Mouse (Mus musculus): ENCODE data around the gene Bola3.

Bola3 gene

DNA sequence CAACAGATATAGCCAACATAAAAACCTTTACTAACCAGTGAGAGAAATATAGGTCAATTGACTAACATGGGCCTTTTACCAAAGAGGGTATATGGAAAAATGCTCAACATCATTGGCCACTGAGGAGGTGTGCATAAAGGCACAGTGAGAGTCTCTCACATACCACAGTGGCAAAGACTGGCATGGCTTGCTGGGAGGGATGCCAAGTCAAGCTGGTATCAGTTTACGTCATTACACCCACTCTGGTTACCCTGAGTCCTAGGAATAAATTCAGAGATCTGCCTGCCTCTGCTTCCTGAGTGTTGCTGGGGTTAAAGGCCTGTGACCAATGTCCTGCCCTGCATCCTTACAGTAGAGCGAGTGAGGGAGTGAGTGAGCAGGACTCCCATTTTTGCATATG lies 47.8 kb downstream of the Bola3 start:
- DNase-seq: peak; percentile 40

DNA sequence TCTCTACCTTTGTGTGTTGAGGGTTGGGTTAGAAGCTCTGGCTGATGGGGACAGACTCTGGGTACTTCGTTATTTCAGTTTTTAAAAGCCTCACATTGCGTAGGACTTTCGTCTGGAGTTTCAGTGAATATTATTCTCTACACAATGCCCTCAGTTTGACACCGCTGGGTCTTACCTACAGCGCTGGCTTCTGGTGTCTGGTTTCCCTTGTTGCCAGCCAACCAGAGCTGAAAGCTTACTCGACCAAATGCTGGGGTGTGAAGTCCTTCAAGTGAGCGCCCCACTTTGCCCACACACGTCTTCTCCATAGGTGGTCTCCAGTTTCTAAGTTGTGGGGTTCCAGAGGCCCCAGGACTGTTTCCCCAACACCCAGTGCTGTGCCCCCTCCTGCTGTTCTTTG lies 48.8 kb downstream of the Bola3 start:
- no peak for DNase-seq

DNA sequence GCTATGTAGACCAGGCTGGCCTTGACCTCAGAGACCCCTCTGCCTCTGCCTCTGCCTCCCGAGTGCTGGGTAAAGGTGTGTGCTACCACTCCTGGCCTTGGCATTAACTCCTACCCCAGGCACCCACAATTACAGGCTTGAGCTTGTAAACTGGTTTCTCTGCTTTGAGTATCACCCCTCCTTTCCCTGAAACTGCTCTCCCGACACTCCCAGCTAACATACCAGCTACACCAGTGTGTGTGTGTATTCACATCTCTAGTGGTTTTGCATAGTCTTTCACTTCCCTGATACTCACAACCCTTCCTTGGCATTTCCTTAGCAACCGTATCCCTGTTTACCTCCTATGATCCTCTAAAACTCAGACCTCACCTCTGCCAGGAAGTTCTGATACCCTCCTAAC lies 50.8 kb downstream of the Bola3 start:
- no peak for DNase-seq

DNA sequence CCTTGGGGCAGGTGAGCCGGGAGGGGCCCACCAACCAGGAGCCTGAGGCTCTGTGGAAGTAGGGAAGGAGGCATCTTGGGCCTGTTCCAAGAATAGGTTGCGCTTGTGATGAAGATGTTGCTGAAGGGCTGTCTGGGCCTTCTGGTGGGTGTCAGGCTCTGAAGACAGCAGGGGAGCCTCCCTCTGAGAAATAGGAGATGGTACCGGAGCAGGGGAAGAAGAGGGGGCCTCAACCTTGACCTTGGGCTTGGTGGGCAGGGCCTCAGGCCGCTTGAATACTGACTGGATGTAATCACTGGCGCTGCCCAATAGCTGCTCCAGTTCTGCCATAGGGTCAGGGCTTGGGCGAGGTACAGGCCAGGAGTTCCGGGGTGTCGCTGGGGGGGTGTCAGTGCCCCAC lies 54.5 kb downstream of the Bola3 start:
- no peak for DNase-seq

- DNase-seq: no peak
Observed at GRCm38 (mm10) chr6:83404571-83404970, 55.6 kb downstream of the Bola3 start.

- no peak for DNase-seq
Observed at GRCm38 (mm10) chr6:83405511-83406064, 56.6 kb downstream of the Bola3 start.

DNA sequence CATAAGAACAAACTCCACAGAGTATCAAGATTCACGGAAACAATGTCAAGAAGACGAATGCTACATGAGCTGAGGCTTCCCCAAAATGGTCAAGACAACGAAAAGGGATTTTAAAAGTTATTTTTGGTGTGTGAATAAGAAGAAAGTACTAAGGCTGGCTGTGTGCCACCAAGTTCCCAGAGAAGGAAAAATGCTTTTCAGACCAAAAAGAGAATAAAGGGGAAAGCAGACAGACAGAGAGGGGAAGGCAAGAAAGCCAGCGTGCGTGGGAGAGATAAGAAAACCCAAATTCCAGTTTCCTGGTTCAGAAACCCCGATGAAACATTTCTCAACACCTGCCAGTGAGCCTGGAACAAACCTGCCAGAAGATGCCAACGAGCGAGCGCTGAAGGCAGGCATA lies 59.6 kb downstream of the Bola3 start:
- no peak for DNase-seq
